Mouse (Mus musculus) olfactory bulb, adult 2 months (tissue): ENCODE measurements around the gene Spock1.

Source experiments
- CTCF ChIP-seq: fragments of 200-500 bp; IDR thresholded peaks from 2 replicates; pipeline ENCODE4 v1.5.1; 2012; ENCODE audit warnings: low read depth, mild to moderate bottlenecking, low read length, moderate library complexity; ENCODE audit not compliant: insufficient read depth
- POLR2A ChIP-seq: fragments of 200-500 bp; IDR thresholded peaks from 2 replicates; pipeline ENCODE4 v1.6.1; 2012; ENCODE audit warnings: mild to moderate bottlenecking, low read depth, low read length, moderate library complexity; ENCODE audit not compliant: insufficient read depth

GRCm38 (mm10) chr13:57718087-57718486 is 190.0 kb downstream of the Spock1 start:
- TF ChIP-seq CTCF = no peak
- TF ChIP-seq POLR2A = no peak
